Mouse (Mus musculus) Patski (cell line): ENCODE measurements at regions not wholly inside any gene's neighbourhood (a gene's known extent, or its start where the extent isn't known, plus 50 kb on each side); places are given as distances from the start of the nearest gene placed in this dataset.

ENCODE experiments used
- ATAC-seq: fragments of 100-300 bp; one replicate; pipeline ENCODE4 v1.8.0; 2021
- CTCF ChIA-PET: fragments of 350-600 bp; sonication (Branson Sonifier 250); formaldehyde crosslinking; loops from one replicate; lab custom pipeline; 2022; ENCODE audit warnings: inconsistent platforms; lab: Charles Lee
- POLR2A ChIA-PET: fragments of 350-600 bp; sonication (Branson Sonifier 250); formaldehyde crosslinking; loops from one replicate; lab custom pipeline; 2022; ENCODE audit warnings: antibody characterized with exemption, inconsistent platforms; lab: Charles Lee
- DNase-seq: peaks from one replicate; pipeline ENCODE4 v3.0.0-alpha.2; 2011; ENCODE audit warnings: low read depth, low spot score
- H3K27me3 ChIP-seq: fragments of 371-371 bp; one replicate; pipeline ENCODE4 v1.5.1; 2021
- CTCF ChIP-seq: fragments of 100-300 bp; IDR thresholded peaks from one replicate; pipeline ENCODE4 v1.5.1; 2021
- in situ Hi-C: fragments of 300-500 bp; cut with MboI; formaldehyde crosslinking; loops from 3 replicates; pipeline ENCODE4 v1.11.1; 2018; ENCODE audit warnings: low pct_unique_long_range_greater_than_20kb, mixed read lengths

GRCm38 (mm10) chr2:115384414-115385180 lies 196.9 kb upstream of the BC052040 start:
- ATAC-seq (no peak), DNase-seq (no peak)
- H3K27me3 ChIP-seq, result no peaks in the 10 kb centered on the region
- no peak for TF ChIP-seq CTCF
- in situ Hi-C loops, result no loop called here
- ChIA-PET CTCF (interaction anchor here (0.8 to 1.0 kb wide), 2 partner anchors 31 to 117 kb away, joined by 3 read pairs; no protein-coding TSS in a partner anchor), POLR2A (no interaction called here)

DNA sequence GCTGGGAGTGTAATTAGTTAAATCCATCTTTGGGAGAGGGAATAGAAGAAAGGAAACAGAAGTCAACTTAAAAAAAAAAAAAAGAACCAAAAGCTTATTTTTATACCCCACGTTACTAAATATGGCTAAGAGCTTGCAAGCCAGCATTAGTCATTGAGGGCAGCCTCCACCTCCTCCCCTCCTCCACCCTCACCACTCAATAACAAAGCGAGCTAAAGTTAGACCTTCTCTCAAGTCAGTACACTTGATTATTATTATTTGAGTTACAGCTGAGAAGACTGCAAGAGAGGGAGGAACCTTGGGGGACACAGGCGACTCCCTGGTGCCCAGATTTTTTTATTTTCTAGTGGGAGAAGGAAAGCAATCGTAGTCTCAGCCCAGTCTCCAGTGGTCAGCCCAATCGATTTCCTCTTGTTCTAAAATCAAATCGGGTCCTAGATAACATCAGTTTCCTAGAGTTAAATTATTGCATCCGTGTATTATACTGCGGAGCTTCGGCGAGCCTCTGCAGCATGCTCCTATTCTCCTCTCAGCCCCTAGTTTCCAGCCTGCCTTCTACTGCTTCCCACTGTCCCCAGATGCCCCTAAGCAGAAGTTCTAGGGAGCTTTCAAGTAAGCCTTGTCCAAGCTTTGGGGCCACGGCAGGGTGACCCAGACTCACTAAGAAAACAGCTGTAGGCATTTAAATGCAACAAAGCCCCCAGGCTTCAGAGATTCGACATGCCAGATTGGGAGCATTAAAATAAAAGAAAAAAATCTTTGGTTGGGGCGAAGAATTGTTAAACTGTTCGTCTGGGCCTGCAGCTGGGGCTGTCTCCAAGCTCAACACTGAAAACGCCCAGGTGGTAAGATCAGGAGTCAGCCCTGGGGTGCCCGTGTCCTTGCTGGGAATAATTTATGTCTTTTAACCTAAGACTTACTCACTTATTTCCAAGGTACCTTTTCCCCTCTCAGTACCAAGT lies 196.0 kb upstream of the BC052040 start:
- ChIA-PET POLR2A (interaction anchor here (0.6 kb wide), 2 partner anchors 64 to 1613 kb away, joined by 5 to 7 read pairs; no protein-coding TSS in a partner anchor), CTCF (interaction anchor here (0.8 to 1.0 kb wide), 2 partner anchors 30 to 117 kb away, joined by 3 read pairs; no protein-coding TSS in a partner anchor)
- no peak for TF ChIP-seq CTCF
- no peak for ATAC-seq
- H3K27me3 ChIP-seq, result no peaks in the 10 kb centered on the region
- in situ Hi-C loops, result no loop called here
- no peak for DNase-seq

DNA sequence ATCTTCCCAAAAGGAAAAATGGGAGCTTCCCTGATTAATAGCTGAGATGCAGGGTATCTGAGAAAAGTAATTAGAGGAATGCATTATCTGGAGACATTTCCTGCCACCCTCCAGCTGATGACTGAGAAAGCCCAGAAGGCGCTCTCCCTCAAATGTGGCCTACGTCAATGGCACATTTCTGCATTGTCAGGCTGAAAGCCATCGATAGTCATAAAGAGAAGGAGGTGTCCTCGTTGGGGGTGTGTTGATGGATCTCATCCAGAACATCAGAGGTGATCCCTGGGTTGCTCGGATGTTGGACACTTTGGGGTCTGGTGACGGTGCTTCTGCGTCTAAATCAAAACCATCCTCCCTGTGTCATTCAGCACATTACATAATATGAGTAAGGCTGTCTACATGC lies 189.9 kb upstream of the BC052040 start:
- no peaks in the 10 kb centered on the region for H3K27me3 ChIP-seq
- POLR2A ChIA-PET, result no interaction called here
- CTCF ChIA-PET, result interaction anchor here (0.9 kb wide), 1 partner anchor 16 kb away, joined by 3 read pairs; no protein-coding TSS in a partner anchor
- ATAC-seq (no peak), DNase-seq (no peak)
- TF ChIP-seq CTCF, result no peak
- in situ Hi-C loops, result no loop called here

GRCm38 (mm10) chr2:115392082-115392762 lies 189.3 kb upstream of the BC052040 start:
- no peaks in the 10 kb centered on the region for H3K27me3 ChIP-seq
- CTCF ChIA-PET, result no interaction called here
- ATAC-seq, result no peak
- DNase-seq, result no peak
- POLR2A ChIA-PET, result no interaction called here
- no peak for TF ChIP-seq CTCF
- in situ Hi-C loops, result no loop called here

DNA sequence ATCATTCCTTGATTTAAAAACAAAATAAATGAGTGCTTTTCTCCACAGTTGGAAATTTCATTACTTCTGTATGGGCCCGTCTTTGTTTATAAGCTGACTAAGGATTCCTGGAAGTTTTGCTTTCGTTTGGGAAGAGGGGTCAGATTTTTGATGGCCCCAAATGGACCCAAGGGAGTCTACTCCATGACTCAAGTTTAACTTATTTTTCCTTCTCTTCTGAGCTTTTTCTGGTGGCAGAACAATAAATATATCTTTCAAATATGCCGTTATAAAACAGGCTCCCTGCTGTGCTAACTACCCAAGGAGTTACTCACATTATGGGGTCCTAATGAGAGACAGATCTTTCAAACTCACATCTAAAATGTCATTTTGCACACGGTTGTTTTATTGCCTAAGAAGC lies 187.4 kb upstream of the BC052040 start:
- no peak for ATAC-seq
- CTCF ChIA-PET, result no interaction called here
- no peak for DNase-seq
- TF ChIP-seq CTCF, result no peak
- POLR2A ChIA-PET, result no interaction called here
- H3K27me3 ChIP-seq, result no peaks in the 10 kb centered on the region
- in situ Hi-C loops, result no loop called here

DNA sequence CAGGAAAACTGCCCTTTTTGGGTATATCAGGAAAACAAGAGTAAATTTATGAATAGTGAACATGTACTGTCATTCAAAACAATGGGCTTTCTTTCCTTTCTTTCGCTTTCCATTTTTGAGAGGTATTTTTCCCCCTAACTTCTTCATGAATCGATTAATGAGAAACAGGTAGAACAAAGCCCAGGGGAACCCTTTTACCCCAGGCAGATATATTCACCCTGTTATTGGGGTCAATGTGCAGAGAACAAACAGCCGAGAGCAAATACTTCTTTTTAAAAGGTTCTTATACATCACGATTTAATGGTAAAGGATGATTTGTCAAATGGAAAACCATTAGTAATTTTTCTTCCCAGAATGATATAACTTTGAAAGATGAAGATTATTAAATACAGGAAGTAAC lies 183.0 kb upstream of the BC052040 start:
- ChIA-PET CTCF (no interaction called here), POLR2A (no interaction called here)
- H3K27me3 ChIP-seq, result no peaks in the 10 kb centered on the region
- no peak for TF ChIP-seq CTCF
- no peak for DNase-seq
- in situ Hi-C loops, result no loop called here
- no peak for ATAC-seq

GRCm38 (mm10) chr2:115399107-115399740 lies 182.3 kb upstream of the BC052040 start:
- in situ Hi-C loops, result no loop called here
- ATAC-seq (no peak), DNase-seq (no peak)
- H3K27me3 ChIP-seq, result no peaks in the 10 kb centered on the region
- ChIA-PET POLR2A (no interaction called here), CTCF (no interaction called here)
- TF ChIP-seq CTCF, result no peak

DNA sequence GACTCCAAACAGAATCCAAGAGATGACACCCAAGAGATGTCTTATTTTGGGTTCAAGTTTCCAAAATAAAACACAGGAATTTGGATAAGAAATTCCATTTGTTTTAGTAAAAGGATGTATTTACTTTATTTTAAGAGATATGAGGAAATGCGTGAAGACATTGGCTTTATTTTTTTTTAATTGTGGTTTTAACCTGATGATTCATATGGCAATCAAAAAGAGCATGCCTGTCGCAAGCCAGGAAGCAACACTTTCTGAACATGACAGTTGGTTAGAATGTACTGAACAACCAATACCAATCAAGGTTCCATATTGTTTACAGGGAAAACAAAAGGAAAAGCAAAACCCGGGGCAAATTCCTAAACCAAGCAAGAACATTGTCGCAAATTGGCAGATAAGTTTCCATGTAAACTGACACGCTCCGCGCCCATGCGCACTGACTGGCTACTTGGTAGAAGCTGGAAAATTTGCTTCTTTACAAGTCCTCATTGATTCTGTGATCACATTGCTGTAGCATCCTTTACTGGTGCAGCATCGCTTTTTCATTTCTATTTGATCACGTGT lies 181.4 kb upstream of the BC052040 start:
- ATAC-seq (no peak), DNase-seq (no peak)
- no peaks in the 10 kb centered on the region for H3K27me3 ChIP-seq
- ChIA-PET POLR2A (no interaction called here), CTCF (no interaction called here)
- no peak for TF ChIP-seq CTCF
- in situ Hi-C loops, result no loop called here

GRCm38 (mm10) chr2:115402246-115402645 lies 179.3 kb upstream of the BC052040 start:
- in situ Hi-C loops, result no loop called here
- DNase-seq, result no peak
- TF ChIP-seq CTCF, result no peak
- H3K27me3 ChIP-seq, result no peaks in the 10 kb centered on the region
- no peak for ATAC-seq
- ChIA-PET POLR2A (no interaction called here), CTCF (no interaction called here)
